Mouse (Mus musculus) mouse embryonic stem cell (cell line): Measurements from ENCODE around the gene Pard3.

ENCODE experiments used
- in situ Hi-C, 2 experiments: fragments of 300-500 bp; cut with MboI; formaldehyde crosslinking; loops; 1 replicate in 1 of 2; 3 replicates in 1 of 2; pipeline ENCODE4 v1.14.3; 2019 to 2020; ENCODE audit warnings: low sequenced_read_pairs in 2 of 2, low pct_unique_long_range_greater_than_20kb in 1 of 2, mixed read lengths in 1 of 2; ENCODE audit not compliant: unreplicated experiment in 1 of 2

The Pard3 gene

GRCm38 (mm10) chr8:127192331-127192730 is 128.6 kb downstream of the Pard3 start:
- in situ Hi-C loops, result loop anchor here (25.0 kb wide), 3 partner anchors 395 to 1295 kb away; partner anchors contain the start of gene Nrp1 (in 1 of the 2)

- in situ Hi-C loops, result loop anchor here (25.0 kb wide), 3 partner anchors 394 to 1294 kb away; partner anchors contain the start of gene Nrp1 (in 1 of the 2)
Measured at GRCm38 (mm10) chr8:127193375-127193774, 129.7 kb downstream of the Pard3 start.

GRCm38 (mm10) chr8:127194786-127195407 is 131.2 kb downstream of the Pard3 start:
- in situ Hi-C loops, result loop anchor here (25.0 kb wide), 3 partner anchors 392 to 1292 kb away; partner anchors contain the start of gene Nrp1 (in 1 of the 2)

DNA sequence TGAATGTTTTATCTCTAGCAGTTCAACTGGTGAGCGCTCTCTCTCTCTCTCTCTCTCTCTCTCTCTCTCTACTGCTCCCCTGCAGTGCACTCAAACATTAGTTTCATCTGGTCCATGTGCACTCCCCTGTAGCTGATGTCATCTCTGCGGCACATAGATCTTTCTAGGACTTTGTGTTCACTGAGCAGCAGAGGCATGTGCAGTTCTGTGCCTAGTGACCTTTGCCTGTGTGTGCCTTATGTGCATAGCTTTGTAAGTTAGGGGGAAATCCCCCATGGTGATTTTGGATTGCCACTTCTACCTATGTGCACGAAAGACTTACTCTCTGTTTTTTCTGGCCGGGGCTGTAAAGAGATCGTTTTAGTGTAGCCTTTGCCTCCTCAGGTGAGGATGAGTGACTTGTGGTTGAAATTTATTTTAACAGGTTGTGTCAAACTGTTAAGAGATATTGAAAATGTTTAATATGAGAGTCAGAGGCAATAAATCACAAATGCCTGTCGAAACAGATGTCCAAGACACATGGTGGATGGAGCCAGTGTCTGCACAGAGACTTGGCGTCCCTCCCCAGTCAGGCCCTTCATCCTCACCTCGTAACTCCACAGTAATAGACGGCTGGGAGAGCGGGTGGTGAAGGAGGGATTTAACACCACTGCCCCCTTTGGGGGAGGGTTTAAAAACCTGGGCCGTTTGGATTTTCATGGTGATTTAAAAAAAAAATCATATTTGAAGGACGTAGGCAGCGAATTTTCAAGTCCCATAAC is 133.0 kb downstream of the Pard3 start:
- in situ Hi-C loops, result loop anchor here (25.0 kb wide), 3 partner anchors 391 to 1291 kb away; partner anchors contain the start of gene Nrp1 (in 1 of the 2)

GRCm38 (mm10) chr8:127207455-127207854 is 143.8 kb downstream of the Pard3 start:
- in situ Hi-C loops, result no loop called here

DNA sequence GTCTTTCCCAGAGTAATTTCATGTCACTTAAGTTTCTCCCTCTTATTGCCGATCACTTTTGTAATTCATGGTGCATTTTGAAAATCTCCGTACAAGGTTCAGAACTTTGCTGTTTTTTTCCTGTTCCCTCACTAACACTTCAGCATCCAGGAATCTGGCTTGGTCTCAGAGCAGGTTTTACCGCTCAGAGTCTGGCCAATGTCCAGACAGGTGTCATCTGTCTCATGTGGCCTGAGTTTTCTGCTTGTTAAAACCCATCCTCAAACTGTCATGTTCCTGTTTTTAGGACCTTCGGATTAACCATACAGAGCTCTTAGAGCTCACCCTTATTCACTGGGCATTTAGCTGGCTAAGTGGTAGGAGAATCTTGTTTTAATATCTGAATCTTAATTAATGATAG is 146.9 kb downstream of the Pard3 start:
- in situ Hi-C loops, result no loop called here

- in situ Hi-C loops, result no loop called here
Measured at GRCm38 (mm10) chr8:127214338-127214737, 150.6 kb downstream of the Pard3 start.

GRCm38 (mm10) chr8:127214748-127215433 is 151.2 kb downstream of the Pard3 start:
- in situ Hi-C loops, result no loop called here

- in situ Hi-C loops, result no loop called here
Measured at GRCm38 (mm10) chr8:127220206-127220605, 156.5 kb downstream of the Pard3 start.

GRCm38 (mm10) chr8:127220615-127221014 is 156.9 kb downstream of the Pard3 start:
- in situ Hi-C loops, result no loop called here

- in situ Hi-C loops, result no loop called here
Measured at GRCm38 (mm10) chr8:127222361-127222760, 158.7 kb downstream of the Pard3 start.

DNA sequence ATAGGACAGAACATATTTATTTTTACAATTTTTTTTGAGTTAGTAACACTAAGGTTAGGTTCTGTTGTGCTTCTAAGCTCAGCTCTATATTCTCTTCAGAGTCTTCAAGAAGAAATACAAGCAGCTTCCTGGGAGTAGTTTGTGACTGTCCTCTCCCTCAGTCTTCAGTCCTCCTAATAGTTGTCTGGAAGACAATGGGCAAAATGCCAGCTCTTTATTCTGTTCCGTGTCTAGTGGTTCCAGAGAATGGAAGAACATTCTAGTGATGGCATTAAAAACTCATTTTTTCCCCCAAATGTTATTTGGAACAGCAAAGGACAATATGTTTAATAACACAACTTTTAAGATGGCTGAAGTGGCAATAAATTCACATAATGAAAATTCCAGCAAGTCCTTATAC is 163.3 kb downstream of the Pard3 start:
- in situ Hi-C loops, result no loop called here

- in situ Hi-C loops, result no loop called here
Measured at GRCm38 (mm10) chr8:127227407-127227806, 163.7 kb downstream of the Pard3 start.

- in situ Hi-C loops, result no loop called here
Measured at GRCm38 (mm10) chr8:127229325-127230232, 165.9 kb downstream of the Pard3 start.

DNA sequence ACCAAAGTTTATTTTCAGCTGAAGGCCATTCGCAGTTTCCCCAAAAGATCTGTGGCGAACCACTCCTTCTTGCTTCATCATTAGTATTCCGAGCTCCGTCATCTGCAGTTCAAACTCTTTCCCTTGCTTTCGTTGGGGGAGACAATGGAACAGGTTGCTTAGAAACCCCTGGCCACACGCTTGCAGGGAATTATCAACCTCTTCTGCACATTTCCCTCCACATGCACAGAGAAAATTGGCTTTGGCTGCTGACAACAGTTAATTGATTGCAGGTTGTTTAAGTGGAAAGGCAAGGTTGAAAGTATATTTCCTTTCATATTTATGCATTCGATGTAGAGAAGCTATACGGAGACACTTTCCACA is 166.5 kb downstream of the Pard3 start:
- in situ Hi-C loops, result no loop called here

DNA sequence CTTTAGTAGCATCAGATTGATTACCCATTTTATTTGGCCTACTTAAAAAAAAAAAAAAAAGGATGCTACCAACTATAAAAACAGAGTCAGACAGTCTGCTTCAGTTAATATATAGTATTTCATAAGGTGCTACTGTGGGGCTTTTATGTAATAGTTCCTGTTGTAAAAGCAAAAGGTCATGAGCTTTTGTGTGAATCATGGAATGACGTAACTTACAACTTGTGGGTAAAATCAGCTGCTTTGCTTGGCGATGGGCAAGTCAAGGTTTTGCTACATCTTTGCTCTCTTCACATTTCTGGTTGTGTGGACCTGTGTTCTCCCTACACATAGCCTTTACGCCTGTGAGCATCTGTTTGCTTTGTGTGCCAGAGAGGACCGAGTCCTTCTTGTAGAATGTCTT is 179.7 kb downstream of the Pard3 start:
- in situ Hi-C loops, result no loop called here

- in situ Hi-C loops, result no loop called here
Measured at GRCm38 (mm10) chr8:127243841-127244240, 180.1 kb downstream of the Pard3 start.

GRCm38 (mm10) chr8:127250746-127251145 is 187.1 kb downstream of the Pard3 start:
- in situ Hi-C loops, result no loop called here
